Mouse (Mus musculus) left cerebral cortex, adult 8-10 months (tissue): Measurements from ENCODE around the gene Slc1a4. TPM values are rescaled to one million over a fixed set of nuclear protein-coding genes. Genes with fewer than 3 reads are reported as not detected.
A peak's percentile ranks its signal among the peaks of the same experiment; 100 is the strongest.

Experiments
- DNase-seq, 2 experiments: peaks; one replicate each; pipeline ENCODE4 v3.0.0; 2022; ENCODE audit warnings: low spot score in 2 of 2
- total RNA-seq, 4 experiments: library from RNA; stranded (reverse); gene quantifications; 2 replicates each; pipeline ENCODE4 v1.2.4; 2022

Gene Slc1a4
- 10 to 100 TPM; 38.0 to 46.9 (median 43.0) TPM for total RNA-seq

DNA sequence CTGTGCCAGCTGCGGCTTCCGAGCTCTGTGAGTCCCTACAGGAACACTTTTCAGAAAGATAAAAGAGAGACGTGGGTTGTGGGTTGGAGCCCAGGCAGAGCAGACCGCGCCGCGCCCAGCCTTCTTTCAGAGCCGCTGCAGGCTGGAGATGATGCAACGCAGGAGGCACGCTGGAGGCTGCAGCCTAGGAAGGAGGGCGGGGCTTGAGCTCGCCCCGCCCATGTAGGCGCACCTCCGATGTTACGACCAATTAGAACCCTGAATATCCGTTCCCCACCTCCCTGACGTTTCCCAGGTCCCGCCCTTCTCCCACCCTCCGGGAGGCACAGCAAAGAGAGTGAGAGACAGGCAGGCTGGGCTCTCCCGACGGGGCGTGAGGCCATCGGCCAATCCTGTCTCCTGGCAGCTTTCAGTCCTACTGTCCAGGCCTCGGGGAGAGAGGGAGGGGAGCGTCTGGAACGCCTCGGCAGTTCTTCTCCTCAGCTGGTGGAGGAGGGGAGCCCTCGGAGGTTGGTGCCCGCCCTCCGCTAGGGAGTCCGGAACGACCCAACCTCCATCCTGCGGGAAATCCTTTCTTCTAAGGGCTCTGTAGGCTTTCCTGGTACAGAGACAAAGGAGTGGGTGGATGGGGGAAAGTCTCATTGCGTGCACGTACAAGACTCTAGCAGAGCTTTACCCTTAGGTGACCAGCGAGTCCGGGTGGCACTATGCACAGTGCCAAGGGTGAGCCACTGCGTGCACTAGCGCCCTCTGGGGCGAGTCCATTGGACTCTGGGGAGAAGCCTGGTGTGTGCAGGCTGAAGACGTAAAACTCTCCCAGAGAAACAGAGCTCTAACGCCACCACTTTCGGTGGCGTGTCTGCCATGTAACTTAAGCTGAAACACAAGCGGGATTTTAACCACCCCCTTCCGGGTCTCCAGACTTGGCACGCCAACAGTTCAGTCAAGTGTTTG, at the start of gene Slc1a4:
Gene Slc1a4 (minus strand): TSS at position 153 of the 954 bp plus-strand sequence.
- DNase-seq, result peak; percentile 85 to 96

DNA sequence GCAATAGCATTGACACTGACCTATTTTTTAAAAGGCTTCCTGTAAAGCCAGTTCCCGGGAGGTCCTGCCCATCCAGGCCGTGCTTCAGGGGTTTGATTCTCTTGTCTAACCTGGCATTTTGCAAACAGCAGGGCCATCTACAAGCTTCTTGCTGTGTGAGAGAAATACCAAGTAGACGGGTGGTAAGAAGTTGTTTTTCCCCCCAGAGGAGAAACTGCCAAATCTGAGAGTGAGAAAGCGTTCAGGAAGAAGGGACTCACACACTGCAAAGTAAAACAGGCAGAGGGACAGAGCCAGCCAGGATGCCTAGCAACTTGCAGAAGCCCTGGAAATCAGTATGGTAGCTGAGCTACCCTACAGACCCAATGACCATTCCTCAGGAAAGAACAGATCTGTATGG, 47.6 kb upstream of the Slc1a4 start:
- DNase-seq, result no peak

DNA sequence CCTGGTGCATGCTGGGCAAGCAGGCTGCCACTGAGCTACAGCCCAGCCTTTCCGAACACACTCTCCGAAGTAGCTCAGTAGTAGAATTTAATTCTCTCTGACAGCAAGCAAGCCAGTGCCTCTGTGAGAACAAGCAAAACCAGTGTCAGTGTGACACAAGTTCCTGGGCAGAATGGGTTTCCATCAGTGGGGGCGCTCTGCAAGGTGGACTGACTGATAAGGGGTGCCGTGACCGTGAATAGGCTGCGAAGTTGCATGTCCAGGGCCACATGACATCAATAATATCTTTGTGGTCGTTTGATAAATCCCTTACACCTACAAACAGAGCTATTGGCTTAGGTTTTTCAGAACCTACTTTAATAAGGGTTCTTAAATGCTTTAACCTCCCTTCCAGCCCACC, 44.1 kb upstream of the Slc1a4 start:
- no peak for DNase-seq

DNA sequence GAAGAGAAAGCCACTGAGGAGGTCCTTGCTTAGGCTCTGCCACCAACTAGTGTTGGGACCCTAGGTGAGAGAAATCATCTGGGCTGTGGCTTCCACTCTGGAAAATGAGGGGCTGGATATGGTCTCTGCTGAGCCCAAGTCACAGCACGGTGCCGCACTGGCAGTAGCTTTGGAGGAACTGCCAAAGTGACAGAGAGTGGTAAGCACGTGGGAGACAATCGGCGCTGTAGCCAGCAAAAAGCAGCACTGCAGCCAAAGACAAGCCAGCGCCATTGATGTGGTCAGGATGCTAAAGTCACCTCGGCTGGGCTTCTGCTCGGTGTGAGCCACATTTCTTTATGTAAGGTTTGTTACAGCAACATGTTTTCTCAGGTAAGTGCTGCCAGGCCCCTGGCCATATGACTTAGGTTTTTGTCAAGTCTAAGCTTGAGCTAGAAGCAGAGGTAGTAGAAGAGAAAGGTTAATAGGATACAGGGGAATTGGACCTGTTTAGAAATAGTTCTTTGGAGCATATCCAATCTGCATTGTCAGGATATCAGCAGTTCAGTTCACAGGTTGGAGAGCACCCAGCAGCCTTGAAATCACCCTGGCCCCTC, 40.2 kb upstream of the Slc1a4 start:
- no peak for DNase-seq

DNA sequence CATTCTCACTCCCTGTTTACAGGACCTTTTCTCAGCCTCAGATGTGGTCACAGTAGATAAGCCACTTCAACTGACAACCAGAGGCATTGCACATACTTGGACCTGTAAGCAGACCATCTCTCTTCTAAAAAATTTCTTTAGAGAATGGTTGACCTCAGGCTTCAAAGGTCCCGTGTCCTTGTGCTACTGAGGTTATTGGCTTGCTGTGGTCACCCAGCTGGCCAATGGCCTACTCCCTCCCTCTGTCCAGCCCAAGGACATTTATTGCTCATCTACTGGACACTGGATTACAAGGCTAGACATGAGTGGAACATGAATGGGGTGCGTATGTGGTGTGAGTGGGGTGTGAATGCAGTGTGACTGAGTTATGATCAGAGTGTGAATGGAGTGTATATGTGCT, 38.0 kb upstream of the Slc1a4 start:
- no peak for DNase-seq

DNA sequence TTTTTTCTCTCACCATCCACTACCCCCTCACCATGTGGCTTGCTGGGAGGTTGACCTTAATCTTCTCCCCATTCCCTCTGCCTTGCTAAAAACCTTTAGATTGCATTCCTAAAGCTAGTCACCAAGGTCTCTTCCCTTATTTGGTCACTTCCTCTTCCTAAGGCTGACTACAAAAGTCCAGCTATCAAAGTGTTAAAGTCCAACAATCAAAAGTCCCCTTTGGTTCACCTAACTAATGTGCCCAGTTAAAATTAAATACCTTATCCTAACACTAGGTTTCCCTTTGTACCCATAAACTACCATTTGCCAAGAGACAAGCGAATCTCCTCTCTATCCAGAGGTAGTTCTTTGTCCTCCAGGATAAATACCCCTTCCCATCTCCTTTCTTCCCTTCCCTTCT, 33.9 kb upstream of the Slc1a4 start:
- DNase-seq, result no peak

DNA sequence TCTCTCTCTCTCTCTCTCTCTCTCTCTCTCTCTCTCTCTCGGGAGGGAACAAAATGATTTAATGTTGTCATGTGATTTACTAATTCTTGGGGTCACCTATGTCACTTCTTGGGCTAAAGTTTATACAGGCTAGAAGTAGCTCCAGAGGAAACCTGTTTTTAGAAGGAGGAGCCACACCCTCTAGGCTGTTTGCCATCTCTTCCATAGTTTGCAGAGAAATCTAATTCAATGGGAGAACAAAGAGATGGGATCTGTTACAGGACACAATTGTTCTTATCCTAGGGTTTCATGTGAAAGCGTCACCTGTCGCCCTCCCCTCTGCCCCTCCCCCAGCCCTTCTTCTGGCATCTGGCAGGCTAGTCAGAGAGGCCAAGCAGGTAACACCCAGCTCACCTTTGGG, 28.8 kb upstream of the Slc1a4 start:
- no peak for DNase-seq

DNA sequence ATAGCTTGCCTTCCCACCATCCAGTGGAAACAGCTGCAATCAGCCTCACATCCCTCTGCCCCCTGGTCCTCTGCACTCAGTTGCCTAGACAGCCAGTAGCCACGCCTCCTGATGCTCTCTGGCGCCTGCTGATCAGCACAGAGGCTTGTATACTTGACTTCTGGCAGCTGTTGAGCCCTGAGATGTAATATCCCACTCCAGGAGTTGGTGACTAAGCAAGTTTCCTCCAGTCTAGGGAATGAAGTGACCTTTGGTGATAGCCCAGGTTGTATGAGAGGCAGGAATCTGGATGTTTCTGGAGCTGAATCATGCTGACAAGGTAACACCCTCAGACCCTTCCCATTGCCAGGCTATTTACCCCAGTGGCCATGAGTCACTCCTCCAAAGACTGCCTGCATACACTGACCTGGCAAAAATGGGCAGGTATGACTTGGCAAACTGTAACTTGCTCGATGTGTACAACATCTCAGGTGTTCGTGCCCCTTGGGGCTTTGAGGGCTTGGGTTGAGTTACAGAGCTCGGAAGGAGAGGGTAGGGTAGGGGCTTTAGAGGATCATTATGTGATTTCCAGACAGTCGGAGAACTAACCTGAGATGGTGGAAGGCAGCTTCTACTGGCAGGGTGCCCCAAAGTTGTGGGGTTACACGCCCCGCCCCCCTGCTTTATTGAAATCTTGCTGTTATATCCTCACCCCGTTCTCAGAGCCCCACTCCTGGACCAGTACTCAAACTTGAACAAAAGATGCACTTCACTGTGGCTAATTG, 25.4 kb upstream of the Slc1a4 start:
- no peak for DNase-seq

DNA sequence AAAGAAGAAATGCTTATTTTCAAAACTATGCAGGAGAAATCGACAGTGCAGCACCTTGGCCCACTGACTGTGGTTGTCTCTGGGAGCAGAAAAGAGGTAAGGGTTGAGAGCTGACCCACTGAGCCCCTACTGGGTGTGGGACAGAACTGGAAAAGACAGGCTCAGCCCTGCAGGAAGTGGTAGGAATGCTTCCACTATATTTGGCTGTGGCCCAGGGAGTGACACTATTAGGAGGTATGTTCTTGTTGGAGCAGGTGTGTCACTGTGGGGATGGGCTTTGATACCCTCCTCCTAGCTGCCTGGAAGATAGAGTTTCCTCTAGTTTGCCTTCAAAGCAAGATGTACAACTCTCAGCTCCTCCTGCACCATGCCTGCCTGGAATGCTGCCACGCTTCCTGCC, 16.0 kb upstream of the Slc1a4 start:
- no peak for DNase-seq

DNA sequence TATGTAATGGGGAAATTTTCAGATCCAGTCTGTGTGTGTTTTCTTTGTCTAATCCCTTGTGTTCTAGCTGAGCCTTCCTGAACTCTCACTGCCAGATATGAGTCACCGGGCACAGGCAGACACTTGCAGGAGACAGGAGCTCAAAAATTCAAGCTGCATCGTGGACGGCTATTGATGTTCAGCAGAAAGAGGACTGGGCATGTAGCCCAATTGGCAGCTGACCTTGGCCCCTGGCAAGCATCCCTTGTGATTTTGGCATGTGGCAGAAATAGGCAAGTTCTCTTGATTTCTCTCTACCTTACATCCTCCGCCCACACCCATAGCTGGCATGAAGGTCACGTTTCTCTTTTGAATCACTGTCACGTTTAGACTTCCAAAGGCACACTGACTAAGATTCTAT, 15.0 kb upstream of the Slc1a4 start:
- peak; percentile 71 to 77 for DNase-seq

DNA sequence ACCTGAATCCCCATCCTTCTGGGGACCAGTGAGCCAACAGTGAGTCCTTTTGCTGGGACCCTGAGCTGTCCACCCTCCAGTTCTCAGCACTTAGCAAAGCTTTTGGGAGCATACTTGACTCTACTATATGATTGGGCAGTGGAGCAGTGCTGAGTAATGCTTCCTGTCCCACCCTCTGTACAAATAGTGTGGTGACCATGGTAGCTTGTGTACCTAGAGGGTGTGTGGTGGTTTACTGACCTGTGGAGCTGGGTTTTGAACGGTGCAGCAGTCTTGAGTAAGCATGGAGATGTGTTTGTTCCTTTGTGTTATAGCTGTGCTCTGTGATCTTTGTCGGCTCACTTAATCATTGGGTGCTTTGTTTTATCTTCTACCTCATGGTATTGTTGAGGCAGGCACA, 13.9 kb upstream of the Slc1a4 start:
- no peak for DNase-seq

DNA sequence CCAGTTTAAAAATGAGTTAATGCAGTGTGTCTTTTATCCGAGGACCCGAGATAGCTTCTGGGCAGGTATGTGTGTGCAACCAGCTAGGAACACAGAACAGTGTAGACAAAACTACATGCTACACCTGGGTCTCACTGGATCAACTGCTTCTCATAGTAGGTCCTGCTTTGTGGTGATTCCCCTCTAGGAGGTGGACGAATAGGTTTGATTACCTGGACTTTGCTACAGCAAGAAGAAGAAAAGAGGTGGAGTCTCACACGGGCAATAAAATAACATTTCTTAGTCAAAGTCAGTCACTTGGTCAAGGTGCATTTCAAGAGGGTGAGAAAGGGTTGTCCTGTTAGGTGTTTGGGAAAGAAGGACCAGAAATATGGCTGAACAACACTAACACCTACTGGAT, 11.4 kb upstream of the Slc1a4 start:
- no peak for DNase-seq

DNA sequence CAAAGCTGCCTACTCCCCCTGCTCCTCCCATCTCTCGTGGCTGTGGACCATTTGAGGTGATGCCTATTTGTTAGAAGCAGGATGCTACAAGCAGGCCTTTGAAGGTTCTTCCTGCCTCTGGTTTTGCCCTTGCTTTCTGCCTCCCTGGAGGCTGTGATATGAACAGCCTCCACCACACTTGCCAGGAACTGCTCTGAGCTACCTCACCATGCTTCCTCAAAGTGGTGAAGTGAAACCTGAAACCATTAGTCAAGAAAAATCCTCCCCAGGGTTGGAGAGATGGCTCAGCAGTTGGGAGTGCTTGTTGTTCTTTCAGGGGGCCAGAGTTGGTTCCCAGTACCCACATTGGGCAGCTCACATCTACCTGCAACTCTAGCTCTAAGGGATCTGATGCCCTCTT, 9.1 kb upstream of the Slc1a4 start:
- DNase-seq, result no peak

DNA sequence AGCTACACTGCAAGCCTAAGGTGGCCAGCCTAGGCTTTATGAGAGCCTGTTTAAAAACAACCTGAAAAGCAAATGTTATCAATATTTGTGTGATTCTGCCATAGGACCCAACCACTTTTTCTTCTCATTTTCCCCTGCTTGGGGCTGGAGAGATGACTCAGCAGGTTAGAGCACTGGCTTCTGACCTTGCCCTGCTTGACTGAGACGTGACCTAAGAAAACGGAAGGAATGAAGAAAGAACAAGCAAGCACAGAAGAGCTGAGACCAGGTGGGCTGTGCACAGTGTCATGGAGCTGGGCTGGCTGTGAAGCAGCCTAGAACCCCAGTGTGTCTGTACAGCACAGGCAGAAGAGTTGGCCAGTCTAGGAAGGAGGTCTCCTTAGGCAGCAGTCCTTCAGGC, 6.2 kb upstream of the Slc1a4 start:
- no peak for DNase-seq

DNA sequence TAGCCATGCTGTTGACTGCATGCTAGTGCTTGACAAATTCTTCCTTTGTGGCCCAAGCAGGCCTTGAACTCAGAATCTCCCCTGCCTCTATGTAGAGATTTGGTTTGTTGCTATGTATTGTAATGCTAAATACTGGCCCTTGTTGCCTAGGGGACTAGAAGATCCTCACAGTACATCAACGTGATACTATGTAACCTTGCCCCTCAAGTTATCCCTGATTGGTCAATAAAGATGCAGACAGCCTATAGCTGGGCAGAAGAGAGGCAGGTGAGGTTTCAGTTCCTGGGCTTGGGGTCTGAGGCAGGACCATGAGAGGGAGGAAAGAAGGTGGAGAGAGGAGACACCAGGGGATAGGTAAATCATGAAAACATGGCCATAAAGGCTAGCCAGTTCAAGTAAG, 1.8 kb upstream of the Slc1a4 start:
- DNase-seq, result no peak

DNA sequence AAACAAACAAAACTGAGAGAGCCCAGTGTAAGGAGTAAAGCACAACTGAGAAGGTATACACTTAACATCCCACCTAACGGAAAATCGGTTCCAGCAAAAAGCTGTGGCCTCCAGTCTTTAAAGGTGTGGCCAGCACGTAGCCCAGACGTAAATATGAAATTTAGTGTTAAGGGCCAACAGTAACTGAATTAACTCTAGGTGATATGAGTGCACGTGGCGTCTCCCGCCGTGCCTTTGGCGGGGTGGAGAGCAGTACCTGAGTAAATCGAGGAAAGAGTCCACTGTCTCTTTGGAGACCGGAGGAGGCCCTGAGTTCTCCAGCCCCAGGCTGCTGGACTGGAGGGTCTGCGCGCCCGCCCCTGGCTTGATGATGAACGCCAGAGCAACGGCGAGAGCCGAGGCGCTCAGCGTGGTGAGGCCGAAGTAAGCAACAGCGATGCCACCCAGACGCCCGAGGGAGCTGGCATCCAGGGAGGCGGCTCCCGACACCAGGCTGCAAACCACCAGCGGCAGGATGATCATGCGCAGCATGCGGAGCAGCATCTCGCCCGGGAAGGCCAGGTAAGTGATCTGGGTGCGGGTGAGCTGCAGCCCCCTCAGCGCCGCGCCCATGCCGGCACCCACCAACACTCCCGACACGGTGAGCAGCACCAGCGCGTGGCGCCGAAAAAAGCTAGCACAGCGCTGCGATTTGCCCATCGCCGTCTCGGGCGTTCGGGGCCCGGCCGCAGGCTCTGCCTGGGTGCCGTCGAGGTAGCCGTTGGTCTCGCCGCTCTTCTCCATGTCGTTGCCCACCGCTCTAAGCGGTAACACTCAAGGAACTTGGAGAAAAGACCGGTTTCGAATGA, 599 bp downstream of the Slc1a4 start:
- DNase-seq, result peak in 1 of 2 experiments; percentile 49

DNA sequence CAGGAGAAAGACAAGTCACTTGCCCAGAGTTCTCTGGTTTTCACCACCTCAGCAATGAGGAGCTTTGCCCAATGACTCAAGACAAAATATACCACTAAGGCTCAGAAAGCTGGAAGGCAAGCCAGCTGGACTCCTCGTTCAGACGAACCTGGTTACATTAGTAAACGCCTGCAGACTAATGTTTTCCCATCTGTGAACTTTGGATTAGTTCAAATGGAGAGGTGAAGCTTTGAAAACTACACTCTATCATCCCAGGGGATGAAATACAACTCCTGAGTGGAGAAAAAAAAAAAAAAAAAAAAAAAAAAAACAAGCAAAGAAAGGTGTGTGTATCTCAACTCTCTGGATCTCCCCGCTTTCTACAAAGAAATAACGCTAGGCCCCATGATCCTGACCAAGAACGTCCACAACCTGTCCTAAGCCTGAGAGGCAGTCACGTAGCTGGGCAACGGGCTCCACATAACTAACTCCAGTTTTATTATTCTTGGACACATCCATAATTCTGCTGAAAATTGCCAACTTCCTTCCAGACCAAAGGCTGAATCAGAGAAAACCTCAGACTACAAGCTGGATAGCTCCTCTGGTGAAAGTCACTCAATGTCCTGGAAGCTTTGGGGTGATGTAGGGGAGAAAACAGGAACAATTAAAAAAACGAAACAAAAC, 1.4 kb downstream of the Slc1a4 start:
- no peak for DNase-seq

DNA sequence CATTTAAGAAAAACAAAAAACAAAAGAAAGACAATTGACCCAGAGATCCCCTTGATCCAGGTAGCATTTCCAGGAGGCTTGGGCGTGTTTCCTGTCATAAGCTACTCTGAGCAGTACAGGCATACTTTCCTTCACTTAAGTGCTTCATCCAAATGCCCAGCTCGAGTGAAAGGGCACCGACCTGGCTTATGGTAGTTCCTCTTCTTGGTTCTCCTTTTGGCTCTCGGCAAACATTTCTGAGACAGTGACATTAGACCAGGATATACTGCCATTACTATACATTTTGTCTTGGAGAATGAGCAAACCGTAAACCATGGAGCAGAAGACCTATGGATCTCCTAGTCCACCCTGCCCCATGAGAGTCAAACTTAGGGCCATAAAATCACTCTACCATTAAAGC, 2.8 kb downstream of the Slc1a4 start:
- DNase-seq, result no peak

DNA sequence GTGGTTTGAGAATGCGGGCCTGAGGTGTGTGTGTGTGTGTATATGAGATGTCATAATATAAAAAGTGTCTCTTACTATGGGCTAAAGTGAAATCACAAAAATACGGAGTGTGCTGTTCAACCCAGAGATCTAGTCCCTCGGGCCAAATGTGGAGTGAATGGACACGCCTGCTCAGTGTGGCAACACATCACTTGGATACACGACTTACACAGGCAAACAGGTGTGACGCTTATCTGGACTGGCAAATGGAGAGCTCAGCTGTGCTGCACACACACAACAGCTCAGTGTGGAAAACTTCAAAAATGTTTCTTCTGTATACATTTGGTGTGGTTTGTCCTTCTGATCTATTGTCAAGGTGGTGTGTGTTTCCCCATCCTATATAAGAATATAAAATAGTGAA, 3.7 kb downstream of the Slc1a4 start:
- DNase-seq, result no peak

DNA sequence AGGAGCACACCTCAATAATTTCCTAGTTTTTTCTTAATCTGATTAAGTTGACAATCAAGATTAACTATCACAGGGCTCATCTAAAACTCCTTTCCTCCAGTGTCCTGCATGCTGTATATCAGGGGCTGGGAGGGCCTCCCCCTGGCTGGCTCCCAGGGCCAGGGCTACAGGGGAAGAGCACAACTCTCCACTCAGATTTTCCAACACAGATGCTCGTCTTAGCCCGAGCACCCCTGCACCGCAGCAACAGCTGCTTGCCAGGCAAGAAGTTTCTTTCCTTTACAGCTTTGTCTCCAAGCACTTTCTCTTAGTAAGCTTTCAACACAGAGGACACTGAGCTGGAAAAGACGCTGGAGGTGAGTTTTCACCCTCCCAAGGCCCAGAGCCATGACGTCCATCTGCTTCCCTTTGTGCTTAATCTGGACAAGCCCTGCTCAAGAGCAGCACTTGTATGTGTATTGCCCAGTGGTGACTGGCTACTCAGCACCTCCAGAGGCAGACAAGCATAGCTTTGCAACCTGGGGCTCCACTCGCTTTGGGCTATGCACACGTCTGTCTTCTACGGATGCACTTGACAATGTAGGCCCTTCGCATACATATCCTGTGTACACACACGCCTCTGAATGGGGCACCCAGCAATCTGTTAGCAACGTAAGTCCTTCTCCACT, 6.1 kb downstream of the Slc1a4 start:
- no peak for DNase-seq
